Mouse (Mus musculus) limb, embryonic 11.5 days (tissue): ENCODE data around the gene Set. TPM values are rescaled to one million over a fixed set of nuclear protein-coding genes. Genes with fewer than 3 reads are reported as not detected.

ENCODE experiments used
- ATAC-seq: fragments of 200-750 bp; cut with Nextera tagmentation; 2 replicates; pipeline ENCODE4 v1.8.0; 2017; ENCODE audit warnings: low read depth; ENCODE audit not compliant: insufficient number of reproducible peaks, low FRiP score, low TSS enrichment
- DNase-seq: peaks from one replicate; pipeline ENCODE4 v3.0.0-alpha.2; 2015; ENCODE audit warnings: low spot score
- H3K27ac ChIP-seq: fragments of 300-500 bp; sonication (generic); replicated peaks from 2 replicates; pipeline ENCODE4 v1.5.1; 2014; ENCODE audit warnings: low read depth, mild to moderate bottlenecking, low read length
- H3K27me3 ChIP-seq: fragments of 300-500 bp; sonication (generic); 2 replicates; pipeline ENCODE4 v1.6.1; 2014; ENCODE audit warnings: mild to moderate bottlenecking, low read length, mixed read lengths; ENCODE audit not compliant: control insufficient read depth, insufficient read depth
- H3K36me3 ChIP-seq: fragments of 300-500 bp; sonication (generic); 2 replicates; pipeline ENCODE4 v1.6.1; 2014; ENCODE audit warnings: mild to moderate bottlenecking, low read length, moderate library complexity, mixed read lengths; ENCODE audit not compliant: control insufficient read depth, insufficient read depth
- H3K4me1 ChIP-seq: fragments of 300-500 bp; sonication (generic); 2 replicates; pipeline ENCODE4 v1.6.1; 2014; ENCODE audit warnings: low read length, mixed read lengths; ENCODE audit not compliant: control insufficient read depth, insufficient read depth
- H3K4me2 ChIP-seq: fragments of 300-500 bp; sonication (generic); 2 replicates; pipeline ENCODE4 v1.6.1; 2014; ENCODE audit warnings: low read depth, mild to moderate bottlenecking, moderate library complexity; ENCODE audit not compliant: severe bottlenecking
- H3K4me3 ChIP-seq: fragments of 300-500 bp; sonication (generic); 2 replicates; pipeline ENCODE4 v1.5.1; 2014; ENCODE audit warnings: low read depth, low read length
- H3K9ac ChIP-seq: fragments of 300-500 bp; sonication (generic); 2 replicates; pipeline ENCODE4 v1.6.1; 2014; ENCODE audit warnings: mild to moderate bottlenecking, low read length
- H3K9me3 ChIP-seq: fragments of 300-500 bp; sonication (generic); 2 replicates; pipeline ENCODE4 v1.6.1; 2016; ENCODE audit warnings: low read length; ENCODE audit not compliant: control insufficient read depth
- WGBS: fragments of 180-500 bp; shearing (Covaris S2); extraction: QIAGEN DNeasy Blood & Tissue Kit; methylation state at CpG from one replicate; pipeline ENCODE4 v1.1.7; 2014; 5-methylcytosine and 5-hydroxymethylcytosine counted together
- polyA plus RNA-seq: library from polyadenylated mRNA; unstranded; fragments of >200 nt; fragmentation: Nextera tagmentation; extraction: Ambion mirVana; gene quantifications from 2 replicates; pipeline ENCODE4 v1.2.1, GENCODE M21; 2014

Gene Set
- polyA plus RNA-seq, 1 experiment from 2014 or later, result 780 TPM

GRCm38 (mm10) chr2:30108260-30108659, 51.1 kb downstream of the Set start:
- H3K4me1 ChIP-seq, result no peaks in the 10 kb centered on the region
- no peak overlapping the region for H3K4me3 ChIP-seq
- no peaks in the 10 kb centered on the region for H3K27me3 ChIP-seq
- no peak for ATAC-seq
- no peaks in the 10 kb centered on the region for H3K9me3 ChIP-seq
- DNase-seq, result no peak
- H3K9ac ChIP-seq, result no peak overlapping the region
- peaks cover 10% of the 10 kb centered on the region for H3K36me3 ChIP-seq
- 91% methylated on average over 4 of the region's 4 CpGs for WGBS
- H3K4me2 ChIP-seq, result no peak overlapping the region
- H3K27ac ChIP-seq, result no peak overlapping the region

GRCm38 (mm10) chr2:30111500-30111899, 54.3 kb downstream of the Set start:
- Histone ChIP-seq H3K9ac (no peak overlapping the region), H3K4me1 (no peaks in the 10 kb centered on the region), H3K9me3 (no peaks in the 10 kb centered on the region), H3K4me2 (no peak overlapping the region), H3K27ac (no peak overlapping the region), H3K36me3 (peaks cover 10% of the 10 kb centered on the region), H3K27me3 (no peaks in the 10 kb centered on the region), H3K4me3 (no peak overlapping the region)
- no peak for ATAC-seq
- DNase-seq, result no peak
- WGBS, result 97% methylated on average over 2 of the region's 2 CpGs

- Histone ChIP-seq H3K4me2 (no peak overlapping the region), H3K9me3 (no peaks in the 10 kb centered on the region), H3K36me3 (peaks cover 10% of the 10 kb centered on the region), H3K9ac (no peak overlapping the region), H3K4me3 (no peak overlapping the region), H3K27me3 (no peaks in the 10 kb centered on the region), H3K27ac (no peak overlapping the region), H3K4me1 (no peaks in the 10 kb centered on the region)
- ATAC-seq (no peak), DNase-seq (no peak)
- WGBS, result 92% methylated on average over 5 of the region's 5 CpGs
Measured at GRCm38 (mm10) chr2:30112564-30112963, 55.4 kb downstream of the Set start.

GRCm38 (mm10) chr2:30119641-30120051, 62.5 kb downstream of the Set start:
- Histone ChIP-seq H3K9me3 (no peaks in the 10 kb centered on the region), H3K27ac (no peak overlapping the region), H3K4me2 (no peak overlapping the region), H3K36me3 (no peaks in the 10 kb centered on the region), H3K4me1 (peaks cover 6% of the 10 kb centered on the region), H3K27me3 (no peaks in the 10 kb centered on the region), H3K9ac (no peak overlapping the region), H3K4me3 (no peak overlapping the region)
- WGBS, result 31% methylated on average over 6 of the region's 6 CpGs
- ATAC-seq (no peak), DNase-seq (no peak)

- no peak for DNase-seq
- Histone ChIP-seq H3K9me3 (no peaks in the 10 kb centered on the region), H3K36me3 (no peaks in the 10 kb centered on the region), H3K4me2 (no peak overlapping the region), H3K4me3 (no peak overlapping the region), H3K27ac (no peak overlapping the region), H3K9ac (no peak overlapping the region), H3K4me1 (peaks cover 6% of the 10 kb centered on the region), H3K27me3 (no peaks in the 10 kb centered on the region)
- 91% methylated on average over 4 of the region's 4 CpGs for WGBS
- no peak for ATAC-seq
Measured at GRCm38 (mm10) chr2:30120269-30120668, 63.1 kb downstream of the Set start.

Other genes with a start within 250 kb of the Set start
- 19.5 and 26.0 TPM in 2 replicates for gene Urm1, start 237.3 kb upstream of the Set start, polyA plus RNA-seq
- gene Cercam, start 188.2 kb upstream of the Set start, polyA plus RNA-seq, result 8.4 and 8.7 TPM in 2 replicates
- 80.5 and 91.8 TPM in 2 replicates for gene Odf2, start 168.2 kb upstream of the Set start, polyA plus RNA-seq
- gene Gle1, start 122.0 kb upstream of the Set start, polyA plus RNA-seq, result 65.2 and 70.4 TPM in 2 replicates
- 89.9 and 103 TPM in 2 replicates for gene Sptan1, start 91.8 kb upstream of the Set start, polyA plus RNA-seq
- gene Wdr34, start 8.5 kb upstream of the Set start, polyA plus RNA-seq, result 32.6 and 32.8 TPM in 2 replicates
- gene Pkn3, start 20.3 kb downstream of the Set start, polyA plus RNA-seq, result 9.0 and 10.6 TPM in 2 replicates
- 32.1 and 34.1 TPM in 2 replicates for gene Zdhhc12, start 36.3 kb downstream of the Set start, polyA plus RNA-seq
- 6.7 and 8.7 TPM in 2 replicates for gene Zer1, start 67.2 kb downstream of the Set start, polyA plus RNA-seq
- gene Tbc1d13, start 76.4 kb downstream of the Set start, polyA plus RNA-seq, result 14.2 and 16.8 TPM in 2 replicates
- gene Endog, start 114.1 kb downstream of the Set start, polyA plus RNA-seq, result 18.3 and 20.7 TPM in 2 replicates
- gene Spout1, start 121.1 kb downstream of the Set start, polyA plus RNA-seq, result 91.6 and 92.6 TPM in 2 replicates
- gene Kyat1, start 148.5 kb downstream of the Set start, polyA plus RNA-seq, result 6.1 and 7.6 TPM in 2 replicates
- gene Lrrc8a, start 180.3 kb downstream of the Set start, polyA plus RNA-seq, result 58.2 and 58.3 TPM in 2 replicates
- 0.09 TPM in 1 of 2 replicates, not detected in the other for gene Gm28035, start 183.2 kb downstream of the Set start, polyA plus RNA-seq
- 3.3 and 3.7 TPM in 2 replicates for gene Phyhd1, start 208.8 kb downstream of the Set start, polyA plus RNA-seq
- not detected in 2 replicates for gene Gm28038, start 223.7 kb downstream of the Set start, polyA plus RNA-seq
- 24.9 and 25.0 TPM in 2 replicates for gene Dolk, start 229.0 kb downstream of the Set start, polyA plus RNA-seq
- 69.0 and 73.7 TPM in 2 replicates for gene Nup188, start 229.0 kb downstream of the Set start, polyA plus RNA-seq